14 mouse cellular contexts compared by ENCODE assay signal in genomic region chr9:52172550-52172949, GRCm38 (mm10). TPM values are rescaled to one million over a fixed set of nuclear protein-coding genes. Genes with fewer than 3 reads are reported as not detected.
DNase-seq lines count a peak whose midpoint lies in the region; ATAC-seq and TF ChIP-seq lines count a peak whose summit lies in the region.
"Had no signal": no experiment of that assay in that cellular context is flagged by ENCODE, and none has a peak within 500 bp of the region (broad histone marks: within the 10 kb centered on the region; RNA-seq: fewer than 3 reads in every experiment).

No protein-coding gene starts in this region.

- WGBS in lung, embryonic 14.5 days = 47% methylated on average over 7 of the region's 7 CpGs
- 8% methylated on average over 7 of the region's 7 CpGs for WGBS in liver, embryonic 12.5 days (ENCODE audit: insufficient replicate concordance)

- ATAC-seq in lung, embryonic 14.5 days (ENCODE audit: insufficient read depth) = no peak
- no peak for ATAC-seq in liver, embryonic 12.5 days
- ATAC-seq: forebrain, embryonic 16.5 days had no signal

- TF ChIP-seq POLR2A in bone marrow macrophage, adult 2 months (IDR thresholded peaks at IDR 0.05; ENCODE audit: borderline replicate concordance, low read depth, low read length) = no peak

- peaks cover 4% of the 10 kb centered on the region for H3K4me1 ChIP-seq in lung, embryonic 14.5 days (ENCODE audit: insufficient read depth)
- H3K4me1 ChIP-seq in bone marrow macrophage, adult 2 months (ENCODE audit: control insufficient read depth, insufficient read depth, low read length) = peaks cover 50% of the 10 kb centered on the region
- peaks cover 52% of the 10 kb centered on the region for H3K4me1 ChIP-seq in liver, embryonic 12.5 days

- no peak overlapping the region for H3K4me3 ChIP-seq in lung, embryonic 14.5 days (ENCODE audit: low read depth, low read length)
- peak overlapping the region; percentile 46 for H3K4me3 ChIP-seq in bone marrow macrophage, adult 2 months (ENCODE audit: insufficient read depth, low read length)
- H3K4me3 ChIP-seq in liver, embryonic 12.5 days = peak overlapping the region; percentile 14; the same call in 1 of the 2 replicates
- H3K4me3 ChIP-seq: embryonic facial prominence, embryonic 10.5 days; erythroblast, embryonic 14.5 days; neural tube, embryonic 13.5 days had no signal

- TF ChIP-seq CTCF in lung, embryonic 14.5 days (IDR thresholded peaks at IDR 0.05; ENCODE audit: low read depth) = no peak
- no peak for TF ChIP-seq CTCF in bone marrow macrophage, adult 2 months (IDR thresholded peaks at IDR 0.05; ENCODE audit: low read depth, low read length)

- peaks cover 7% of the 10 kb centered on the region; the same call in 1 of the 2 replicates for H3K27me3 ChIP-seq in lung, embryonic 14.5 days (ENCODE audit: insufficient read depth, low read length)
- peaks cover 40% of the 10 kb centered on the region for H3K27me3 ChIP-seq in liver, embryonic 12.5 days (replicated peaks)

- peak; percentile 34 for DNase-seq in lung, embryonic 14.5 days
- DNase-seq in lung, postnatal 4 days = no peak
- no peak for DNase-seq in layer of hippocampus, postnatal 36 days
- no peak for DNase-seq in cerebellum, postnatal 14 days
- DNase-seq in urinary bladder, adult 2 months (ENCODE audit: low spot score) = no peak
- DNase-seq: cerebellum, postnatal 25 days; kidney, adult 8-10 months; lung, postnatal 36 days had no signal

- no peaks in the 10 kb centered on the region for H3K36me3 ChIP-seq in lung, embryonic 14.5 days (ENCODE audit: insufficient read depth)
- H3K36me3 ChIP-seq in liver, embryonic 12.5 days = no peaks in the 10 kb centered on the region
- H3K36me3 ChIP-seq: embryonic facial prominence, embryonic 10.5 days; neural tube, embryonic 13.5 days had no signal

- no peak overlapping the region for H3K4me2 ChIP-seq in lung, embryonic 14.5 days
- peak overlapping the region; percentile 45 for H3K4me2 ChIP-seq in liver, embryonic 12.5 days
- H3K4me2 ChIP-seq: neural tube, embryonic 13.5 days had no signal

- H3K27ac ChIP-seq in lung, embryonic 14.5 days (ENCODE audit: low read depth) = no peak overlapping the region
- H3K27ac ChIP-seq in bone marrow macrophage, adult 2 months (ENCODE audit: insufficient read depth, low read depth, low read length) = peak overlapping the region; percentile 62
- H3K27ac ChIP-seq in liver, embryonic 12.5 days = no peak overlapping the region
- H3K27ac ChIP-seq: embryonic facial prominence, embryonic 10.5 days; neural tube, embryonic 13.5 days had no signal

- H3K9me3 ChIP-seq in lung, embryonic 14.5 days (ENCODE audit: low read depth, low read length) = no peaks in the 10 kb centered on the region
- no peaks in the 10 kb centered on the region for H3K9me3 ChIP-seq in liver, embryonic 12.5 days (replicated peaks)
- H3K9me3 ChIP-seq: embryonic facial prominence, embryonic 10.5 days; neural tube, embryonic 13.5 days had no signal

- H3K9ac ChIP-seq in lung, embryonic 14.5 days = no peak overlapping the region
- H3K9ac ChIP-seq in liver, embryonic 12.5 days = no peak overlapping the region
- H3K9ac ChIP-seq: neural tube, embryonic 13.5 days had no signal

RNA-seq across cellular contexts. Expression of gene Zc3h12c, which starts 4.2 kb away (rescaled TPM):
- 4.5 and 4.7 TPM in 2 replicates for polyA plus RNA-seq in lung, embryonic 14.5 days (2014; fragmentation: Nextera tagmentation; extraction: Ambion mirVana)
- polyA plus RNA-seq in bone marrow macrophage, adult 2 months (2012; ENCODE audit: insufficient read depth, insufficient read length, missing spikeins) = 10.1 and 10.8 TPM in 2 replicates
- 0.73 and 0.74 TPM in 2 replicates for polyA plus RNA-seq in liver, embryonic 12.5 days (2016; fragmentation: Nextera tagmentation; extraction: Ambion mirVana)
- total RNA-seq in layer of hippocampus, postnatal 36 days (2021) = 10 to 100 TPM; 12.6 to 12.9 TPM
- polyA plus RNA-seq in urinary bladder, adult 2 months (2012; rRNA removed) = 2.5 and 3.2 TPM in 2 replicates
- polyA plus RNA-seq: erythroblast, embryonic 14.5 days had no signal
